Mouse (Mus musculus): Measurements from ENCODE around the gene Evi5.

- no peak for TF ChIP-seq TCF12 (IDR thresholded peaks at IDR 0.05; ENCODE audit: insufficient read depth, poor library complexity, severe bottlenecking)
- no peak for TF ChIP-seq POLR2A (IDR thresholded peaks at IDR 0.05; ENCODE audit: insufficient read length, low read depth)
- no peak for TF ChIP-seq POLR2AphosphoS2 (IDR thresholded peaks at IDR 0.05; ENCODE audit: insufficient read length, low read depth)
- no peak for TF ChIP-seq USF1 (IDR thresholded peaks at IDR 0.05; ENCODE audit: low read depth)
- TF ChIP-seq MAX (IDR thresholded peaks at IDR 0.05; ENCODE audit: low read depth): no peak
- TF ChIP-seq MYOD1 (IDR thresholded peaks at IDR 0.05; ENCODE audit: control insufficient read depth in 1 of 3, insufficient read length in 2 of 3, low read depth in 2 of 3): no peak
- no peak for TF ChIP-seq TCF3 (IDR thresholded peaks at IDR 0.05; ENCODE audit: insufficient read length, low read depth)
- TF ChIP-seq E2F4 (IDR thresholded peaks at IDR 0.05; ENCODE audit: insufficient read depth): no peak
- no peak for TF ChIP-seq CEBPB (IDR thresholded peaks at IDR 0.05; ENCODE audit: insufficient read depth, poor library complexity, severe bottlenecking)
Measured at GRCm38 (mm10) chr5:107894676-107895075, 19.8 kb upstream of the Evi5 start.

Measured in myocyte (in vitro differentiated cells).